Mouse (Mus musculus) myocyte (in vitro differentiated cells): ENCODE results near the gene Gbx2.

ENCODE experiments used
- CEBPB ChIP-seq: IDR thresholded peaks from 2 replicates; pipeline ENCODE4 v1.6.1; 2011; ENCODE audit warnings: mild to moderate bottlenecking, moderate library complexity; ENCODE audit not compliant: poor library complexity, insufficient read depth, severe bottlenecking
- E2F4 ChIP-seq: IDR thresholded peaks from one replicate; pipeline ENCODE4 v1.6.1; 2011; ENCODE audit warnings: mild to moderate bottlenecking, control low read depth, moderate library complexity; ENCODE audit not compliant: insufficient read depth
- MAX ChIP-seq: IDR thresholded peaks from one replicate; pipeline ENCODE4 v1.6.1; 2011; ENCODE audit warnings: low read depth, mild to moderate bottlenecking, control low read depth
- MYOD1 ChIP-seq, 3 experiments: IDR thresholded peaks; one replicate each; pipeline ENCODE4 v1.6.1; 2011; ENCODE audit warnings: control low read depth in 2 of 3, low read depth in 2 of 3, mild to moderate bottlenecking in 2 of 3, moderate library complexity in 1 of 3; ENCODE audit not compliant: insufficient read length in 2 of 3, control insufficient read depth in 1 of 3
- MYOG ChIP-seq, 3 experiments: IDR thresholded peaks; one replicate each; pipeline ENCODE4 v1.6.1; 2011; ENCODE audit warnings: control low read depth in 2 of 3, low read depth in 2 of 3, mild to moderate bottlenecking in 2 of 3; ENCODE audit not compliant: insufficient read length in 2 of 3, control insufficient read depth in 1 of 3, insufficient read depth in 1 of 3
- POLR2A ChIP-seq: IDR thresholded peaks from one replicate; pipeline ENCODE4 v1.6.1; 2011; ENCODE audit warnings: low read depth, mild to moderate bottlenecking, control low read depth, moderate library complexity; ENCODE audit not compliant: insufficient read length
- POLR2AphosphoS2 ChIP-seq: IDR thresholded peaks from one replicate; pipeline ENCODE4 v1.6.1; 2011; ENCODE audit warnings: low read depth, control low read depth; ENCODE audit not compliant: insufficient read length
- REST ChIP-seq: IDR thresholded peaks from one replicate; pipeline ENCODE4 v1.6.1; 2011; ENCODE audit warnings: mild to moderate bottlenecking, control low read depth, moderate library complexity; ENCODE audit not compliant: insufficient read depth, insufficient read length
- TCF12 ChIP-seq: IDR thresholded peaks from one replicate; pipeline ENCODE4 v1.6.1; 2011; ENCODE audit warnings: mild to moderate bottlenecking, control low read depth; ENCODE audit not compliant: poor library complexity, insufficient read depth, severe bottlenecking
- TCF3 ChIP-seq: IDR thresholded peaks from one replicate; pipeline ENCODE4 v1.6.1; 2011; ENCODE audit warnings: low read depth, control low read depth; ENCODE audit not compliant: insufficient read length
- USF1 ChIP-seq: IDR thresholded peaks from one replicate; pipeline ENCODE4 v1.6.1; 2011; ENCODE audit warnings: low read depth, mild to moderate bottlenecking, control low read depth, moderate library complexity

DNA sequence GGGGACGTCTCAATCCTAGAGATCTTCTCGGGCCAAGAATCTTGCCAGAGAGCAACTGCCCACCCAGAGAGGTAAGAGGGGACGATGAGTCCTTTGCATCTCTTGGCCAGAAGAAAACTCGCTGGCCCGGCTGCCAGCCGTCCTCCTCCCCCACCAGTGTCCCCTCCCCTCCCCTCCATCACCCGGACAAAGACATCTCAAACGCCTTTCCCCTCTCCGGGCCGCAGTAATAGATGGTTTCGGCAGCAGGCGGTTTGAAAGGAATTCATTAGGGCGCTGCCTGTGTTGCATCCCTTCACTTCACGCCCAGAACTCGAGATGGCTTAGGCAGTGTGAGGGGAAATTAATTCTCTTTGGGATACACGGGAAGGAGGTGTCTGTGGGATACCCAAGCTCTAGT, 1.6 kb upstream of the Gbx2 start:
- TF ChIP-seq POLR2A (no peak), TCF12 (no peak), E2F4 (no peak), CEBPB (no peak), POLR2AphosphoS2 (no peak), MYOD1 (IDR thresholded peaks at IDR 0.05; ENCODE audit: control insufficient read depth in 1 of 3, insufficient read length in 2 of 3, low read depth in 2 of 3) (no peak), MAX (no peak), USF1 (no peak), MYOG (IDR thresholded peaks at IDR 0.05; ENCODE audit: control insufficient read depth in 1 of 3, insufficient read depth in 1 of 3, insufficient read length in 2 of 3, low read depth in 2 of 3) (no peak), REST (no peak), TCF3 (no peak)
